Mouse (Mus musculus) left cerebral cortex, postnatal 14 days (tissue): ENCODE data around the gene Mon1a. TPM values are rescaled to one million over a fixed set of nuclear protein-coding genes. Genes with fewer than 3 reads are reported as not detected.

Experiments
- DNase-seq, 2 experiments: peaks; one replicate each; pipeline ENCODE4 v3.0.0; 2021 to 2022; ENCODE audit warnings: low spot score in 2 of 2, mixed read lengths in 1 of 2
- intact Hi-C: fragments of 180-260 bp; cut with DNase I; formaldehyde crosslinking; loops from one replicate; pipeline ENCODE4 v1.15.1; 2025
- long read RNA-seq, 2 experiments: library from polyadenylated mRNA; stranded (forward); transcript quantifications; one replicate each; pipeline ENCODE4 v2.0.0; 2021
- total RNA-seq, 2 experiments: library from RNA; stranded (reverse); gene quantifications; 2 replicates each; pipeline ENCODE4 v1.2.3; 2021

The Mon1a gene
- total RNA-seq: 10 to 100 TPM; 21.2 to 21.9 TPM
- long read RNA-seq, experiment 1, transcript Mon1a-201 (6 exons, 2,042 nt): major isoform, 27 of 30 reads
- long read RNA-seq, experiment 1, partial matches to known transcripts: 0 of 30 reads
- long read RNA-seq, experiment 1, other reads (novel, unspliced or antisense): 3 of 30 reads
- long read RNA-seq, experiment 2, transcript Mon1a-201 (6 exons, 2,042 nt): major isoform, 18 of 22 reads
- long read RNA-seq, experiment 2, partial matches to known transcripts: 2 of 22 reads
- long read RNA-seq, experiment 2, other reads (novel, unspliced or antisense): 2 of 22 reads

GRCm38 (mm10) chr9:107887804-107888266 is at the start of gene Mon1a:
Gene Mon1a, plus strand, starts transcription at chr9:107888151.
- peak; percentile 55 to 83 for DNase-seq
- intact Hi-C loops: no loop called here

GRCm38 (mm10) chr9:107838869-107839268 is 49.1 kb upstream of the Mon1a start:
- no peak for DNase-seq
- intact Hi-C loops: no loop called here

- intact Hi-C loops: no loop called here
- DNase-seq: no peak
These were observed 45.2 kb upstream of the Mon1a start for GRCm38 (mm10) chr9:107842709-107843108.

GRCm38 (mm10) chr9:107848922-107849321 is 39.0 kb upstream of the Mon1a start:
- DNase-seq: no peak
- intact Hi-C loops: loop anchor here (5.0 kb wide), 1 partner anchor 62 kb away; no protein-coding TSS in a partner anchor

GRCm38 (mm10) chr9:107858343-107858742 is 29.6 kb upstream of the Mon1a start:
- intact Hi-C loops: no loop called here
- no peak for DNase-seq

GRCm38 (mm10) chr9:107864493-107864892 is 23.5 kb upstream of the Mon1a start:
- no peak for DNase-seq
- intact Hi-C loops: no loop called here

GRCm38 (mm10) chr9:107866081-107866480 is 21.9 kb upstream of the Mon1a start:
- intact Hi-C loops: no loop called here
- no peak for DNase-seq

- DNase-seq: peak; percentile 96 to 97
- intact Hi-C loops: no loop called here
These were observed 15.4 kb upstream of the Mon1a start for GRCm38 (mm10) chr9:107872350-107873098.

- intact Hi-C loops: no loop called here
- no peak for DNase-seq
These were observed 14.8 kb upstream of the Mon1a start, which contains the start of gene Rbm6 for GRCm38 (mm10) chr9:107873137-107873536. Gene Rbm6, minus strand, starts transcription at chr9:107873237.

- intact Hi-C loops: no loop called here
- DNase-seq: no peak
These were observed 7.5 kb upstream of the Mon1a start for GRCm38 (mm10) chr9:107880411-107880810.

- intact Hi-C loops: no loop called here
- DNase-seq: peak in 1 of 2 experiments; percentile 28
These were observed 408 bp downstream of the Mon1a start for GRCm38 (mm10) chr9:107888267-107888850.

GRCm38 (mm10) chr9:107890260-107890659 is 2.3 kb downstream of the Mon1a start:
- intact Hi-C loops: no loop called here
- no peak for DNase-seq

- intact Hi-C loops: no loop called here
- no peak for DNase-seq
These were observed 3.1 kb downstream of the Mon1a start for GRCm38 (mm10) chr9:107891023-107891422.

GRCm38 (mm10) chr9:107898563-107898962 is 10.6 kb downstream of the Mon1a start:
- intact Hi-C loops: no loop called here
- DNase-seq: no peak

- intact Hi-C loops: loop anchor here (5.0 kb wide), 2 partner anchors 152 to 167 kb away; partner anchors contain the start of gene Amigo3
- no peak for DNase-seq
These were observed 11.9 kb downstream of the Mon1a start for GRCm38 (mm10) chr9:107899855-107900254.

- intact Hi-C loops: loop anchor here (5.0 kb wide), 2 partner anchors 151 to 166 kb away; partner anchors contain the start of gene Amigo3
These were observed 13.1 kb downstream of the Mon1a start for GRCm38 (mm10) chr9:107900840-107901626.

GRCm38 (mm10) chr9:107901627-107901914 is 13.6 kb downstream of the Mon1a start:
- DNase-seq: no peak
- intact Hi-C loops: loop anchor here (5.0 kb wide), 2 partner anchors 151 to 166 kb away; partner anchors contain the start of gene Amigo3

More at GRCm38 (mm10) chr9:107900840-107901626, 13.1 kb downstream of the Mon1a start:
- DNase-seq: peak; percentile 83 to 85

- DNase-seq: peak; percentile 91
- intact Hi-C loops: loop anchor here (2.0 to 5.0 kb wide), 3 partner anchors 58 to 163 kb away; partner anchors contain the start of gene Amigo3
These were observed 16.8 kb downstream of the Mon1a start for GRCm38 (mm10) chr9:107904726-107905125.

GRCm38 (mm10) chr9:107906252-107906966 is 18.5 kb downstream of the Mon1a start, which contains the start of gene Mst1r:
Gene Mst1r, plus strand, starts transcription at chr9:107906873.
- DNase-seq: no peak

More at GRCm38 (mm10) chr9:107906252-107906966, 18.5 kb downstream of the Mon1a start, which contains the start of gene Mst1r:
- intact Hi-C loops: no loop called here
